Mouse (Mus musculus) lung, postnatal 0 days (tissue): ENCODE results near the gene Mylpf. TPM values are rescaled to one million over a fixed set of nuclear protein-coding genes. Genes with fewer than 3 reads are reported as not detected.

Experiments used
- ATAC-seq: fragments of 200-750 bp; cut with Nextera tagmentation; 2 replicates; pipeline ENCODE4 v1.8.0; 2017; ENCODE audit warnings: moderate library complexity
- DNase-seq: peaks from one replicate; pipeline ENCODE4 v3.0.0-alpha.2; 2016; ENCODE audit warnings: low spot score
- H3K27ac ChIP-seq: fragments of 300-500 bp; sonication (generic); 2 replicates; pipeline ENCODE4 v1.5.1; 2014; ENCODE audit warnings: antibody characterized with exemption, mild to moderate bottlenecking, low read length, mixed read lengths
- H3K27me3 ChIP-seq: fragments of 300-500 bp; sonication (generic); replicated peaks from 2 replicates; pipeline ENCODE4 v1.6.1; 2014; ENCODE audit warnings: low read length, mixed read lengths; ENCODE audit not compliant: insufficient read depth
- H3K36me3 ChIP-seq: fragments of 300-500 bp; sonication (generic); 2 replicates; pipeline ENCODE4 v1.6.1; 2014; ENCODE audit warnings: low read length, mixed read lengths; ENCODE audit not compliant: insufficient read depth
- H3K4me1 ChIP-seq: fragments of 300-500 bp; sonication (generic); 2 replicates; pipeline ENCODE4 v1.6.1; 2014; ENCODE audit warnings: antibody characterized with exemption, low read depth, low read length, mixed read lengths; ENCODE audit not compliant: insufficient read depth
- H3K4me2 ChIP-seq: fragments of 300-500 bp; sonication (generic); replicated peaks from 2 replicates; pipeline ENCODE4 v1.6.1; 2014; ENCODE audit warnings: low read depth, mild to moderate bottlenecking, low read length, moderate library complexity, mixed read lengths
- H3K4me3 ChIP-seq: fragments of 300-500 bp; sonication (generic); 2 replicates; pipeline ENCODE4 v1.5.1; 2014; ENCODE audit warnings: low read depth, low read length
- H3K9ac ChIP-seq: fragments of 300-500 bp; sonication (generic); replicated peaks from 2 replicates; pipeline ENCODE4 v1.6.1; 2014; ENCODE audit warnings: low read depth, mild to moderate bottlenecking
- H3K9me3 ChIP-seq: fragments of 300-500 bp; sonication (generic); 2 replicates; pipeline ENCODE4 v1.6.1; 2016; ENCODE audit warnings: low read length, mixed read lengths
- CTCF ChIP-seq: IDR thresholded peaks from 2 replicates; pipeline ENCODE4 v1.5.1; 2016; ENCODE audit warnings: antibody characterized with exemption, mild to moderate bottlenecking
- EP300 ChIP-seq: IDR thresholded peaks from 2 replicates; pipeline ENCODE4 v1.6.1; 2016; ENCODE audit warnings: antibody characterized with exemption, mild to moderate bottlenecking, control low read depth
- WGBS: fragments of 180-500 bp; shearing (Covaris S2); extraction: QIAGEN DNeasy Blood & Tissue Kit; methylation state at CpG from one replicate; pipeline ENCODE4 v1.1.7; 2014; 5-methylcytosine and 5-hydroxymethylcytosine counted together
- polyA plus RNA-seq: library from polyadenylated mRNA; unstranded; fragments of >200 nt; fragmentation: Nextera tagmentation; extraction: Ambion mirVana; gene quantifications from 2 replicates; pipeline ENCODE4 v1.2.1, GENCODE M21; 2015

Mylpf gene
- polyA plus RNA-seq, 1 experiment from 2014 or later = 6.4 TPM

- peak; percentile 99 for ATAC-seq
- H3K36me3 ChIP-seq = no peaks in the 10 kb centered on the region
- peaks cover 3% of the 10 kb centered on the region; the same call in 1 of the 2 replicates for H3K4me1 ChIP-seq
- DNase-seq = peak; percentile 100
- peak within 1 kb of the TSS; percentile 39 for H3K9ac ChIP-seq
- H3K4me3 ChIP-seq = peak within 1 kb of the TSS; percentile 53
- H3K9me3 ChIP-seq = no peaks in the 10 kb centered on the region
- TF ChIP-seq EP300 = peak; percentile 67; the same call in 1 of the 2 replicates
- TF ChIP-seq CTCF = peak; percentile 88
- under 1% methylated on average over 50 of the region's 50 CpGs for WGBS
- no peaks in the 10 kb centered on the region for H3K27me3 ChIP-seq
- H3K4me2 ChIP-seq = peak within 1 kb of the TSS; percentile 66
- H3K27ac ChIP-seq = 0 out of 2 replicates have a peak within 1 kb of the TSS, but pooled peaks have one; percentile 11
These were observed 51.8 kb downstream of the Mylpf start, which contains the start of gene Dctpp1 for GRCm38 (mm10) chr7:127260309-127261111. Dctpp1 (minus strand) TSS chr7:127260709.

GRCm38 (mm10) chr7:127262218-127262961, 53.7 kb downstream of the Mylpf start:
- H3K9ac ChIP-seq = no peak overlapping the region
- H3K27me3 ChIP-seq = no peaks in the 10 kb centered on the region
- no peak for ATAC-seq
- H3K9me3 ChIP-seq = no peaks in the 10 kb centered on the region
- peaks cover 3% of the 10 kb centered on the region; the same call in 1 of the 2 replicates for H3K4me1 ChIP-seq
- no peaks in the 10 kb centered on the region for H3K36me3 ChIP-seq
- no peak overlapping the region; the same call in 1 of the 2 replicates for H3K27ac ChIP-seq
- no peak overlapping the region for H3K4me2 ChIP-seq
- peak; percentile 47 for DNase-seq
- H3K4me3 ChIP-seq = no peak overlapping the region
- no peak for TF ChIP-seq EP300
- TF ChIP-seq CTCF = no peak
- WGBS = 56% methylated on average over 10 of the region's 10 CpGs

- no peaks in the 10 kb centered on the region for H3K9me3 ChIP-seq
- H3K9ac ChIP-seq = no peak overlapping the region
- DNase-seq = no peak
- 90% methylated on average over 3 of the region's 3 CpGs for WGBS
- H3K4me1 ChIP-seq = peaks cover 3% of the 10 kb centered on the region; the same call in 1 of the 2 replicates
- H3K36me3 ChIP-seq = no peaks in the 10 kb centered on the region
- TF ChIP-seq CTCF (no peak), EP300 (no peak)
- no peak for ATAC-seq
- no peak overlapping the region for H3K27ac ChIP-seq
- no peaks in the 10 kb centered on the region for H3K27me3 ChIP-seq
- H3K4me2 ChIP-seq = no peak overlapping the region
- H3K4me3 ChIP-seq = no peak overlapping the region
These were observed 54.8 kb downstream of the Mylpf start for GRCm38 (mm10) chr7:127263526-127263925.

Other genes with a start within 250 kb of the Mylpf start
- 164 and 173 TPM in 2 replicates for gene Cdipt, start 233.0 kb upstream of the Mylpf start, polyA plus RNA-seq
- gene Cdiptos, start 232.8 kb upstream of the Mylpf start, polyA plus RNA-seq = 3.0 and 3.3 TPM in 2 replicates
- gene Mvp, start 194.3 kb upstream of the Mylpf start, polyA plus RNA-seq = 44.6 and 50.3 TPM in 2 replicates
- 1.00 and 1.1 TPM in 2 replicates for gene Pagr1b, start 192.4 kb upstream of the Mylpf start, polyA plus RNA-seq
- gene Pagr1a, start 191.5 kb upstream of the Mylpf start, polyA plus RNA-seq = 20.7 and 28.3 TPM in 2 replicates
- gene Gm42742, start 187.8 kb upstream of the Mylpf start, polyA plus RNA-seq = 28.5 and 29.3 TPM in 2 replicates
- 1.0 and 1.3 TPM in 2 replicates for gene Prrt2, start 187.7 kb upstream of the Mylpf start, polyA plus RNA-seq
- 36.1 and 37.0 TPM in 2 replicates for gene Maz, start 181.9 kb upstream of the Mylpf start, polyA plus RNA-seq
- 7.0 and 9.2 TPM in 2 replicates for gene Kif22, start 166.4 kb upstream of the Mylpf start, polyA plus RNA-seq
- 0.20 and 0.30 TPM in 2 replicates for gene Zg16, start 121.6 kb upstream of the Mylpf start, polyA plus RNA-seq
- 14.6 and 16.0 TPM in 2 replicates for gene AI467606, start 117.5 kb upstream of the Mylpf start, polyA plus RNA-seq
- gene Qprt, start 86.7 kb upstream of the Mylpf start, polyA plus RNA-seq = 0.14 and 0.21 TPM in 2 replicates
- 0.73 and 0.83 TPM in 2 replicates for gene Spn, start 71.1 kb upstream of the Mylpf start, polyA plus RNA-seq
- gene Cd2bp2, start 12.8 kb upstream of the Mylpf start, polyA plus RNA-seq = 28.4 and 29.6 TPM in 2 replicates
- gene Tbc1d10b, start 422 bp upstream of the Mylpf start, polyA plus RNA-seq = 14.4 and 15.0 TPM in 2 replicates
- 15.5 and 15.7 TPM in 2 replicates for gene Zfp553, start 24.2 kb downstream of the Mylpf start, polyA plus RNA-seq
- gene Sept1, start 24.2 kb downstream of the Mylpf start, polyA plus RNA-seq = 13.0 TPM in 2 replicates
- gene Zfp771, start 35.4 kb downstream of the Mylpf start, polyA plus RNA-seq = 34.9 and 36.9 TPM in 2 replicates
- 35.7 and 36.4 TPM in 2 replicates for gene Dctpp1, start 51.8 kb downstream of the Mylpf start, polyA plus RNA-seq
- gene Sephs2, start 65.2 kb downstream of the Mylpf start, polyA plus RNA-seq = 59.4 and 66.9 TPM in 2 replicates
- gene Itgal, start 87.4 kb downstream of the Mylpf start, polyA plus RNA-seq = 3.7 and 3.8 TPM in 2 replicates
- gene Zfp768, start 136.7 kb downstream of the Mylpf start, polyA plus RNA-seq = 12.5 and 12.8 TPM in 2 replicates
- gene Zfp747, start 167.2 kb downstream of the Mylpf start, polyA plus RNA-seq = 7.3 and 7.9 TPM in 2 replicates
- gene 9130019O22Rik, start 178.3 kb downstream of the Mylpf start, polyA plus RNA-seq = 4.7 and 5.4 TPM in 2 replicates
- gene E430018J23Rik, start 184.7 kb downstream of the Mylpf start, polyA plus RNA-seq = 3.7 and 4.6 TPM in 2 replicates
- 6.0 and 6.7 TPM in 2 replicates for gene Zfp764, start 197.9 kb downstream of the Mylpf start, polyA plus RNA-seq
- 27.4 and 28.9 TPM in 2 replicates for gene Zfp688, start 213.2 kb downstream of the Mylpf start, polyA plus RNA-seq
- 2.6 and 3.5 TPM in 2 replicates for gene Zfp689, start 240.3 kb downstream of the Mylpf start, polyA plus RNA-seq